Mouse (Mus musculus) kidney, postnatal 4 days (tissue): ENCODE data around the gene Twsg1.

ENCODE experiments used
- DNase-seq, 2 experiments: peaks; one replicate each; pipeline ENCODE4 v3.0.0; 2021; ENCODE audit warnings: mixed read lengths in 2 of 2

Twsg1 gene

GRCm38 (mm10) chr17:65885697-65886529 lies 65.1 kb downstream of the Twsg1 start, which contains the start of gene Ralbp1:
Gene Ralbp1, minus strand, starts transcription at chr17:65885798.
- DNase-seq: peak in 1 of 2 experiments; percentile 27

GRCm38 (mm10) chr17:65885398-65885696 lies 65.7 kb downstream of the Twsg1 start:
- DNase-seq: no peak

- peak; percentile 99 for DNase-seq
Observed at GRCm38 (mm10) chr17:65884691-65885397, 66.2 kb downstream of the Twsg1 start.

GRCm38 (mm10) chr17:65884061-65884669 lies 66.9 kb downstream of the Twsg1 start:
- DNase-seq: peak; percentile 70 to 81

GRCm38 (mm10) chr17:65877026-65877425 lies 74.0 kb downstream of the Twsg1 start:
- no peak for DNase-seq

- no peak for DNase-seq
Observed at GRCm38 (mm10) chr17:65873834-65874233, 77.2 kb downstream of the Twsg1 start.

GRCm38 (mm10) chr17:65873156-65873555 lies 77.9 kb downstream of the Twsg1 start:
- DNase-seq: no peak

GRCm38 (mm10) chr17:65872652-65873051 lies 78.4 kb downstream of the Twsg1 start:
- DNase-seq: peak; percentile 73 to 82

GRCm38 (mm10) chr17:65872051-65872450 lies 79.0 kb downstream of the Twsg1 start:
- DNase-seq: no peak
